Mouse (Mus musculus): ENCODE data around the gene Nlrp4e. TPM values are rescaled to one million over a fixed set of nuclear protein-coding genes. Genes with fewer than 3 reads are reported as not detected.
"Not testable (repeated sequence)": the region's sequence is repeated elsewhere in the genome, so short reads cannot be mapped to it uniquely, and the experiment has no call there.

The Nlrp4e gene
- not detected for polyA plus RNA-seq (2017; shearing (Covaris generic))

GRCm38 (mm10) chr7:23300892-23301291 lies at the start of gene Nlrp4e:
Gene Nlrp4e (plus strand): TSS chr7:23301192.
- not testable (repeated sequence) for ATAC-seq

GRCm38 (mm10) chr7:23251582-23251981 lies 49.4 kb upstream of the Nlrp4e start, which contains the start of gene Vmn1r166:
Gene Vmn1r166 (minus strand): TSS chr7:23251682.
- ATAC-seq = not testable (repeated sequence)

GRCm38 (mm10) chr7:23278800-23279199 lies 22.2 kb upstream of the Nlrp4e start, which contains the start of gene Gm6902:
Gene Gm6902 (minus strand): TSS chr7:23278900.
- not testable (repeated sequence) for ATAC-seq

- ATAC-seq = not testable (repeated sequence)
These were observed 57.3 kb downstream of the Nlrp4e start for GRCm38 (mm10) chr7:23358311-23358710.

- ATAC-seq = no peak
These were observed 84.6 kb downstream of the Nlrp4e start, which contains the start of gene Nlrp5 for GRCm38 (mm10) chr7:23385589-23385988. Gene Nlrp5 (plus strand): TSS chr7:23385889.

Other genes starting within 250 kb of the Nlrp4e start
- not detected for gene Vmn1r163, start 245.7 kb upstream of the Nlrp4e start, polyA plus RNA-seq (2017; shearing (Covaris generic))
- gene Gm8720, start 233.7 kb upstream of the Nlrp4e start, polyA plus RNA-seq (2017; shearing (Covaris generic)) = not detected
- not detected for gene Gm10662, start 156.7 kb upstream of the Nlrp4e start, polyA plus RNA-seq (2017; shearing (Covaris generic))
- not detected for gene Vmn1r165, start 83.9 kb upstream of the Nlrp4e start, polyA plus RNA-seq (2017; shearing (Covaris generic))
- gene Vmn1r166, start 49.5 kb upstream of the Nlrp4e start, polyA plus RNA-seq (2017; shearing (Covaris generic)) = not detected
- gene Gm6902, start 22.3 kb upstream of the Nlrp4e start, polyA plus RNA-seq (2017; shearing (Covaris generic)) = not detected
- not detected for gene Nlrp5, start 84.7 kb downstream of the Nlrp4e start, polyA plus RNA-seq (2017; shearing (Covaris generic))
- not detected for gene Vmn1r167, start 206.0 kb downstream of the Nlrp4e start, polyA plus RNA-seq (2017; shearing (Covaris generic))
- not detected for gene Vmn1r168, start 238.5 kb downstream of the Nlrp4e start, polyA plus RNA-seq (2017; shearing (Covaris generic))